Mouse (Mus musculus): ENCODE data around the gene Gm21541. TPM values are rescaled to one million over a fixed set of nuclear protein-coding genes. Genes with fewer than 3 reads are reported as not detected.
"Not testable (repeated sequence)": the region's sequence is repeated elsewhere in the genome, so short reads cannot be mapped to it uniquely, and the experiment has no call there.

The Gm21541 gene
- not detected in 2 replicates for total RNA-seq (2017)

DNA sequence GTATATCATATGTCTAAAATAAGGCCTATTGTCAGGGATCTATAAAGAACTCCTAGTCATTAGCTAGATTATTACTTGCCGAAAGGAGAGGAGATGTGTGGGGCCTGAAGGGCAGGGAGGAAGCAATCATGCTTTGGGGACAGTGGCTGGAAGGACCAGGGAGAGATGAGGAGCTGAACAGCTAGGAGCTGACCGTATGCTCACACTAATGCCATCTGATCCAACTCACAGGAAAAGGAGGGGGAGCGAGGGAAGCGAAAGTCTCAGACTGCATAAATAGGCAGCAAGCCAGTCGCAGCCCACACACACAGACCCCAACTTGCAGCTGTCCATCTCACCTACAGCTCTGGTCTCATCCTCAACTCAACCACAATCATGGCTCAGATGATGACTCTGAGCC is at the start of gene Gm21541:
Gene Gm21541 (plus strand): TSS at position 301 of the 400 bp plus-strand sequence.
- ATAC-seq (ENCODE audit: extremely low read depth, insufficient number of reproducible peaks, low FRiP score, poor library complexity, severe bottlenecking) = not testable (repeated sequence)

DNA sequence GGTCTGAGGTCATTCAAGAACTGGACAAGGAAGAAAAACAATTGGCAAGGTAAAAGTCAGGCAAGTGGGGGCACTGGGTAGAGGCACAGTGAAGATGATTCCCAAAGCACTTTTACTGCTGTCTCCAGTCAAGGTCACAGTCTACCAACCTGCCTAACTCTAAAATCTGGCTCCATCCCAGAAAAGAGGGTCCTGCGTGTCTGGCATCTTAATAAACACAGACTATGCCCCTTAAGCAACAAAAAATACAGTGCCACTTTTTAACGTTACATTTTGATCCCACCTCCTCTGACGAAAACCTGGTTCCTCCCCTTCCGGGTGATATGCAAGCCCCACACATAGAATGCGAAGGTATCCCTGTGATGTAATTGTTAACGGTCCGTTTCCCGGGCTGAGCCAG is 37.9 kb downstream of the Gm21541 start, which contains the start of gene Gm20878:
Gene Gm20878 (plus strand): TSS at position 301 of the 400 bp plus-strand sequence.
- ATAC-seq (ENCODE audit: extremely low read depth, insufficient number of reproducible peaks, low FRiP score, poor library complexity, severe bottlenecking) = not testable (repeated sequence)

Other genes with a start within 250 kb of the Gm21541 start
- not detected in 2 replicates for gene Cntfr, start 206.5 kb upstream of the Gm21541 start, total RNA-seq (2017)
- 27.1 and 33.6 TPM in 2 replicates for gene Il11ra1, start 203.6 kb upstream of the Gm21541 start, total RNA-seq (2017)
- gene Rpp25l, start 190.1 kb upstream of the Gm21541 start, total RNA-seq (2017) = 14.4 and 15.5 TPM in 2 replicates
- gene Dctn3, start 180.4 kb upstream of the Gm21541 start, total RNA-seq (2017) = 52.5 and 75.5 TPM in 2 replicates
- gene Arid3c, start 172.5 kb upstream of the Gm21541 start, total RNA-seq (2017) = not detected in 2 replicates
- 34.1 and 37.4 TPM in 2 replicates for gene Galt, start 148.4 kb upstream of the Gm21541 start, total RNA-seq (2017)
- gene Sigmar1, start 147.5 kb upstream of the Gm21541 start, total RNA-seq (2017) = 17.9 and 20.7 TPM in 2 replicates
- 2.9 and 5.6 TPM in 2 replicates for gene Ccl27a, start 129.4 kb upstream of the Gm21541 start, total RNA-seq (2017)
- gene Gm20878, start 38.0 kb downstream of the Gm21541 start, total RNA-seq (2017) = 0.93 TPM in 1 of 2 replicates, not detected in the other
- gene Fam205a4, start 62.4 kb downstream of the Gm21541 start, total RNA-seq (2017) = not detected in 2 replicates
- gene Gm21093, start 131.1 kb downstream of the Gm21541 start, total RNA-seq (2017) = not detected in 2 replicates
- not detected in 2 replicates for gene Gm3893, start 187.6 kb downstream of the Gm21541 start, total RNA-seq (2017)
- not detected in 2 replicates for gene Gm13304, start 211.2 kb downstream of the Gm21541 start, total RNA-seq (2017)
- gene Gm13306, start 249.8 kb downstream of the Gm21541 start, total RNA-seq (2017) = not detected in 2 replicates

Measured in neutrophil, adult 5-6 weeks (primary cell).